Mouse (Mus musculus): ENCODE results near the gene Ebi3. TPM values are rescaled to one million over a fixed set of nuclear protein-coding genes. Genes with fewer than 3 reads are reported as not detected.
A peak's percentile ranks its signal among the peaks of the same experiment; 100 is the strongest.
"Not testable (repeated sequence)": the region's sequence is repeated elsewhere in the genome, so short reads cannot be mapped to it uniquely, and the experiment has no call there.

Ebi3 gene
- polyA plus RNA-seq, 1 experiment from 2014 or later: 6.6 TPM

- ATAC-seq (ENCODE audit: low FRiP score, low TSS enrichment); H3K36me3 ChIP-seq (ENCODE audit: control insufficient read depth, insufficient read depth, low read length); DNase-seq; H3K4me1 ChIP-seq (ENCODE audit: control insufficient read depth, insufficient read depth, low read length); H3K27me3 ChIP-seq (ENCODE audit: control insufficient read depth, insufficient read depth, low read length); H3K9me3 ChIP-seq (ENCODE audit: control insufficient read depth, low read length): not testable (repeated sequence)
- Histone ChIP-seq H3K27ac (replicated peaks; ENCODE audit: low read depth, low read length) (peak overlapping the region; percentile 87), H3K4me3 (replicated peaks; ENCODE audit: low read depth, low read length) (peak overlapping the region; percentile 41), H3K4me2 (ENCODE audit: low read length) (peak overlapping the region; percentile 76), H3K9ac (replicated peaks; ENCODE audit: low read length) (peak overlapping the region; percentile 36; the same call in 1 of the 2 replicates)
- 40% methylated on average over 10 of the region's 10 CpGs for WGBS
These were observed 8.0 kb upstream of the Ebi3 start for GRCm38 (mm10) chr17:55944387-55944865.

- not testable (repeated sequence) for H3K36me3 ChIP-seq (ENCODE audit: control insufficient read depth, insufficient read depth, low read length); H3K9me3 ChIP-seq (ENCODE audit: control insufficient read depth, low read length); H3K4me1 ChIP-seq (ENCODE audit: control insufficient read depth, insufficient read depth, low read length); H3K27me3 ChIP-seq (ENCODE audit: control insufficient read depth, insufficient read depth, low read length)
- peak; percentile 85 for DNase-seq
- peak; percentile 98 for ATAC-seq (ENCODE audit: low FRiP score, low TSS enrichment)
- Histone ChIP-seq H3K27ac (replicated peaks; ENCODE audit: low read depth, low read length) (peak overlapping the region; percentile 87), H3K9ac (replicated peaks; ENCODE audit: low read length) (peak overlapping the region; percentile 65), H3K4me2 (ENCODE audit: low read length) (peak overlapping the region; percentile 76), H3K4me3 (replicated peaks; ENCODE audit: low read depth, low read length) (peak overlapping the region; percentile 41)
- WGBS: under 1% methylated on average over 55 of the region's 56 CpGs
These were observed 7.4 kb upstream of the Ebi3 start for GRCm38 (mm10) chr17:55944866-55945682.

- no peaks in the 10 kb centered on the region for H3K27me3 ChIP-seq (ENCODE audit: control insufficient read depth, insufficient read depth, low read length)
- peak overlapping the region; percentile 76 for H3K4me2 ChIP-seq (ENCODE audit: low read length)
- H3K36me3 ChIP-seq (ENCODE audit: control insufficient read depth, insufficient read depth, low read length): no peaks in the 10 kb centered on the region
- H3K4me1 ChIP-seq (ENCODE audit: control insufficient read depth, insufficient read depth, low read length): peaks cover 3% of the 10 kb centered on the region; the same call in 1 of the 2 replicates
- H3K9me3 ChIP-seq (ENCODE audit: control insufficient read depth, low read length): no peaks in the 10 kb centered on the region
- ATAC-seq (ENCODE audit: low FRiP score, low TSS enrichment) (no peak), DNase-seq (no peak)
- peak overlapping the region; percentile 65 for H3K9ac ChIP-seq (replicated peaks; ENCODE audit: low read length)
- peak overlapping the region; percentile 87 for H3K27ac ChIP-seq (replicated peaks; ENCODE audit: low read depth, low read length)
- peak overlapping the region; percentile 41 for H3K4me3 ChIP-seq (replicated peaks; ENCODE audit: low read depth, low read length)
- WGBS: 35% methylated on average over 5 of the region's 5 CpGs
These were observed 6.7 kb upstream of the Ebi3 start for GRCm38 (mm10) chr17:55945696-55946095.

- no peak for ATAC-seq (ENCODE audit: low FRiP score, low TSS enrichment)
- 90% methylated on average over 4 of the region's 4 CpGs for WGBS
- H3K9ac ChIP-seq (replicated peaks; ENCODE audit: low read length): no peak overlapping the region
- H3K4me3 ChIP-seq (replicated peaks; ENCODE audit: low read depth, low read length): no peak overlapping the region
- H3K9me3 ChIP-seq (ENCODE audit: control insufficient read depth, low read length): no peaks in the 10 kb centered on the region
- H3K27ac ChIP-seq (replicated peaks; ENCODE audit: low read depth, low read length): no peak overlapping the region
- H3K36me3 ChIP-seq (ENCODE audit: control insufficient read depth, insufficient read depth, low read length): no peaks in the 10 kb centered on the region
- no peak for DNase-seq
- H3K27me3 ChIP-seq (ENCODE audit: control insufficient read depth, insufficient read depth, low read length): no peaks in the 10 kb centered on the region
- H3K4me1 ChIP-seq (ENCODE audit: control insufficient read depth, insufficient read depth, low read length): peaks cover 3% of the 10 kb centered on the region; the same call in 1 of the 2 replicates
- H3K4me2 ChIP-seq (ENCODE audit: low read length): no peak overlapping the region
These were observed 3.8 kb upstream of the Ebi3 start for GRCm38 (mm10) chr17:55948647-55949046.

GRCm38 (mm10) chr17:55949400-55949799 lies 3.0 kb upstream of the Ebi3 start, which contains the start of gene Zfp119b:
Zfp119b (minus strand) TSS chr17:55949500.
- ATAC-seq (ENCODE audit: low FRiP score, low TSS enrichment) (no peak), DNase-seq (no peak)
- Histone ChIP-seq H3K9me3 (ENCODE audit: control insufficient read depth, low read length) (no peaks in the 10 kb centered on the region), H3K9ac (replicated peaks; ENCODE audit: low read length) (no peak within 1 kb of the TSS), H3K4me1 (ENCODE audit: control insufficient read depth, insufficient read depth, low read length) (peaks cover 3% of the 10 kb centered on the region; the same call in 1 of the 2 replicates), H3K27me3 (ENCODE audit: control insufficient read depth, insufficient read depth, low read length) (0 out of 2 replicates have a peak, but pooled peaks cover under 1% of the 10 kb centered on the region), H3K4me3 (replicated peaks; ENCODE audit: low read depth, low read length) (no peak within 1 kb of the TSS), H3K4me2 (ENCODE audit: low read length) (no peak within 1 kb of the TSS), H3K27ac (replicated peaks; ENCODE audit: low read depth, low read length) (no peak within 1 kb of the TSS), H3K36me3 (ENCODE audit: control insufficient read depth, insufficient read depth, low read length) (no peaks in the 10 kb centered on the region)
- WGBS: 93% methylated on average over 2 of the region's 2 CpGs

- H3K9me3 ChIP-seq (ENCODE audit: control insufficient read depth, low read length): no peaks in the 10 kb centered on the region
- no peak overlapping the region for H3K4me3 ChIP-seq (replicated peaks; ENCODE audit: low read depth, low read length)
- H3K27ac ChIP-seq (replicated peaks; ENCODE audit: low read depth, low read length): no peak overlapping the region
- H3K4me1 ChIP-seq (ENCODE audit: control insufficient read depth, insufficient read depth, low read length): peaks cover under 1% of the 10 kb centered on the region; the same call in 1 of the 2 replicates
- no peaks in the 10 kb centered on the region for H3K36me3 ChIP-seq (ENCODE audit: control insufficient read depth, insufficient read depth, low read length)
- DNase-seq (no peak), ATAC-seq (ENCODE audit: low FRiP score, low TSS enrichment) (no peak)
- H3K27me3 ChIP-seq (ENCODE audit: control insufficient read depth, insufficient read depth, low read length): 0 out of 2 replicates have a peak, but pooled peaks cover 9% of the 10 kb centered on the region
- no peak overlapping the region for H3K4me2 ChIP-seq (ENCODE audit: low read length)
- H3K9ac ChIP-seq (replicated peaks; ENCODE audit: low read length): no peak overlapping the region
- WGBS: 76% methylated on average over 9 of the region's 9 CpGs
These were observed 1.8 kb upstream of the Ebi3 start for GRCm38 (mm10) chr17:55950601-55951000.

- DNase-seq: no peak
- no peaks in the 10 kb centered on the region for H3K36me3 ChIP-seq (ENCODE audit: control insufficient read depth, insufficient read depth, low read length)
These were observed 399 bp upstream of the Ebi3 start for GRCm38 (mm10) chr17:55952041-55952440.

GRCm38 (mm10) chr17:55953751-55954150 lies 1.3 kb downstream of the Ebi3 start:
- Histone ChIP-seq H3K4me1 (ENCODE audit: control insufficient read depth, insufficient read depth, low read length) (peaks cover 20% of the 10 kb centered on the region), H3K9me3 (ENCODE audit: control insufficient read depth, low read length) (no peaks in the 10 kb centered on the region), H3K36me3 (ENCODE audit: control insufficient read depth, insufficient read depth, low read length) (no peaks in the 10 kb centered on the region), H3K4me3 (replicated peaks; ENCODE audit: low read depth, low read length) (no peak overlapping the region), H3K27ac (replicated peaks; ENCODE audit: low read depth, low read length) (no peak overlapping the region), H3K9ac (replicated peaks; ENCODE audit: low read length) (no peak overlapping the region), H3K4me2 (ENCODE audit: low read length) (no peak overlapping the region), H3K27me3 (ENCODE audit: control insufficient read depth, insufficient read depth, low read length) (0 out of 2 replicates have a peak, but pooled peaks cover 9% of the 10 kb centered on the region)
- ATAC-seq (ENCODE audit: low FRiP score, low TSS enrichment): no peak
- no peak for DNase-seq
- 79% methylated on average over 6 of the region's 6 CpGs for WGBS

More at GRCm38 (mm10) chr17:55952041-55952440, 399 bp upstream of the Ebi3 start:
- Histone ChIP-seq H3K4me2 (ENCODE audit: low read length) (no peak overlapping the region), H3K9me3 (ENCODE audit: control insufficient read depth, low read length) (no peaks in the 10 kb centered on the region), H3K4me1 (ENCODE audit: control insufficient read depth, insufficient read depth, low read length) (peaks cover 5% of the 10 kb centered on the region), H3K27me3 (ENCODE audit: control insufficient read depth, insufficient read depth, low read length) (0 out of 2 replicates have a peak, but pooled peaks cover 9% of the 10 kb centered on the region), H3K4me3 (replicated peaks; ENCODE audit: low read depth, low read length) (no peak overlapping the region), H3K9ac (replicated peaks; ENCODE audit: low read length) (no peak overlapping the region), H3K27ac (replicated peaks; ENCODE audit: low read depth, low read length) (no peak overlapping the region)
- no peak for ATAC-seq (ENCODE audit: low FRiP score, low TSS enrichment)
